Mouse (Mus musculus): ENCODE data around the gene Igsf23.
A peak's percentile ranks its signal among the peaks of the same experiment; 100 is the strongest.
"Not testable (repeated sequence)": the region's sequence is repeated elsewhere in the genome, so short reads cannot be mapped to it uniquely, and the experiment has no call there.

Igsf23 gene

DNA sequence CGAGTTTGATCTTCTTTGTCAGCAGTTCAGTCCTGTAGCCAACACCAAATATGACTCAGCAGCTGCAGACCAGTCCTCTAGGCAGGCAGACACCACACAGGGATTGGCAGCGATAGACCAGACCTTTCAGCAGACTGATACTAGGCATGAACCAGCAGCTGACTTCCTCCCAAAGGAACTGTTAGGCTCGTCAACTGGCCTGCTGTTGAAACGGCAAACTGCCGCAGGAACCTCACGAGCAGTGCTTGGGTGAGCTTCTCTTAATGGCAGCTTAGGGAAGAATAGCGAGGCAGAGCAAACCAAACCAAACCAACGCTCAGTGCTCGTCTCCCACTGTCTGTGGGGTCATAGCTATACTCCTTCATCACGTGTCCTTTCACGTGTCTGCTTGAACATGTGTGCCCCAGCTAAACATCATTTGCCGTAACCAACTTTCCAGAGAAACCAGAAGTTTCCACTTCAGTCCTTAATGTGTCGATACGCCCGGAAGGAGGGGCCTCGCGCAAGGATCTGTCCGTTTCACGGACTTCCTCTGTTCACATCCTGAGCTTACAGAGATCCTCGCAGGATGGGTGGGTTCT lies 15.3 kb downstream of the Igsf23 start:
- peak in 1 of 2 experiments; percentile 57 for DNase-seq

DNA sequence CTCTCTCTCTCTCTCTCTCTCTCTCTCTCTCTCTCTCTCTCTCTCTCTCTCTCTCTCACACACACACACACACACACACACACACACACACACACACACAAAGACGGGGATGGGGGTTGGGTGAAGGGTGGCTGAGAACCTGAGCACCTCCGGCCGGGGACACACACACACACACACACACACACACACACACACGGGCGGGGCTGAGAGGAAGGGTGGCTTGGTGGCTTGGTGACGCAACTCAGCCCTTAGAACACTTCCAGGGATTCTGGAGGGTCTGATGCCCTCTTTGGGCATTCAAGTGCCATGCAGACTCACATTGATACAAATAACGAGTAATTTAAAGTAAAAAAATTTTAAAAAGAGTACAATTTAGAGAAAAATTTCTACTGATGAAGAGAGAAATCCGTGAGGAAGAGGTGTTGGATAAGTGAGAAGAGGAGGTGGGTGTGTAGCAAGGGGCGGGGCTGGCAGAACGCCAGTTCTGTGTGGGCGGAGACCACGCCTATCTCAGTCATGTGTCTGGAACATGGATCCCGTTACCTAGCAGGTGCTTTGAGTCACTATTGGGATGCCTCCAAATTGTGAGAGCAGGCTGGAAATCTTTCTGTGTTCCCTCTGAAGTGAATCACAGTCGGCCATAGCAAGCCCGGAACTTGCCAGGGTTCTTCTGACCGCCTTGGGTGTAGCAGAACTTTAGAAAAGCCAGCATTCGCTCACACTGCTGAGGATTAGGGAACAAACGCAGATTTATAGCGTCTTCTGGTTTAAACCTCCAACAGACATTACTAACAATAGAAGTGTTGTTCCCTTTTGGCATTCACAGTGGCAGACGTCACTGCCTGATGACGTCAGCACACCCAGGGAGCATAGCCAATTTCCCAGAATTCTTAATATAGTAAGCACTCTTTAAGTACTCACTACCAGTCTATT lies 17.4 kb downstream of the Igsf23 start:
- peak; percentile 52 to 74 for DNase-seq

DNA sequence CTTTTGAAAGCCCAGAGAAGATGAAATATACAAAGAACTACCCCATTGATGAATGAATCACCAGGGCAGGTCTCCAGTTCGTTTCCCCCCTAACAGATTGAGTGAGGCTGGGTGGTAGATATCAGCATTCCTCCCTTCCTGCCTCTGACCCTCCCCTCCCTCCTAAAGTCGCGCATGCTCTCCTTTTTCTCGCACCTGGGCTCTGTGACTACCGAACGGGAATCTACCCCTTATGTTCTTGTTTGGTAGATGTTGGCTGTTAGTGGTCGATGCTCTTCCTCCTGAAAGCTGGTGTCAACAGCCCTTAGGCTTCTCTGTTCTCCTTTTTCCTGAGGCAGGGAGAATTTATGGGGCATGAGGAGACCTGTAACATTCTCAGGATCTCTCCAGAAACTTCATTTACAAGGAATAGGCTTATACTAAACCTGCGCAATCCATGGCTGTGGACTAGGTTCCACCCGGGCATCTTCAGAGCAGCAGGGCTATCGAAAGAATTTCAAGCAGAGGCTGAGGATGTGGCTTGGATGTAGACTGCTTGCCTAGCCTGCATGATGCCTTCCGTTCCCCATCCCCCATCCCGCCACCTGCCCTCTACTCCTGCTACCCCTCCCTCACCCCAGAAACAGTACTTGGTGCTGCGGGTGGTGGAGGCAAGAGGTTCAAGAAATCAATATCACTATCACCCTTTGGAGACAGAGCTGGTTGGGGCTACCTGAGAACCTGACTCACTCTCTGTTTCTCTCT lies 18.3 kb downstream of the Igsf23 start:
- no peak for DNase-seq

GRCm38 (mm10) chr7:19930481-19930880 lies 20.1 kb downstream of the Igsf23 start:
- not testable (repeated sequence) for DNase-seq

GRCm38 (mm10) chr7:19928486-19928885 lies 22.1 kb downstream of the Igsf23 start:
- no peak for DNase-seq

DNA sequence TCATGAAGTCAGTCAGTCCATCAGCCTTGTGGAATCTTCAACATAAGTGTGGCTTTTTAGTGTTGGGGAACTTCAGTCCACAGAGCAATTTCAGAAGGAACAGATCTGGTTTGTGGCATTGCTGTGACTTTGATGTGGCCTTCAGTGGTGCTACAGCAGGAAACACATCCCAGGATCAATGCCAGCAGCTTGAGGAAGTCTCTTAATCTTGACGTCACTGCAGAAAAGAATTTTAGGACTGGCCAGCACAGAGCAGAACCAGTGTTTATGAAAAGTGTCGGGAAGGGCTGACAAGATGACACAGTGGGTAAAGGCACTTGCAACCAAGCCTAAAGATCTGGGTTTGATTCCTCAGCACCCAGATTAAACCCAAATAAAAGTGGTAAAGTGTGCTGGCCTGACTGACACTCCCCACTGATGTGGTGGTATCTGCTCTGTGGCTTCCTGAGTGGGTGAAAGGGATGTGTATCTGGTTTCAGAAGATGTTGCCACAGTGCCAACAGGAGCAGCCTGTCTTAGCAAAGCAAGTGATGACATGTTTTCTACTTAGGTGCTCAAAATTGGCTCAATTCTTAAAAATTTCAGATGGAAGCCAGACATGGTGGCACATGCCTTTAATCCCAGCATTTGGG lies 23.6 kb downstream of the Igsf23 start:
- DNase-seq = peak; percentile 54 to 60

GRCm38 (mm10) chr7:19925376-19925775 lies 25.2 kb downstream of the Igsf23 start:
- DNase-seq = no peak

DNA sequence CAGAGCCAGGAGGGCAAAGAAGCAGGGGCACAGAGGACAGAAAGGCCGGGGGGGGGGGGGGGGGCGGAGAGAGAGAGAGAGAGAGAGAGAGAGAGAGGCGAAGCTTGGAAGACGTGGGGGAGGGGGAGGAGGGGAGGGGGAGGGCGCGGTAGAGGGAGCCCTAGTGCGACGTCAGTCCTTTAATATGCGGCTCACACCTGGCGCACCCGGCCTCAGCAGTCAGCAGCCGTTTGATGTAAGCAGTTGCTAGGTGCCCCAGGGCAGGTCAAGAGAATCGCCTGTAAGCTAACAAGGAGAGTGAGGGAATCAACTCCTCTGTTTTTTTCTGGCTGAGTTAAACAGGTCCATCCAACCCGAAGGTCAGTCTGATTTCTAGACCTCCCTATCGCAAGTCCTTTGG lies 26.8 kb downstream of the Igsf23 start:
- DNase-seq = peak in 1 of 2 experiments; percentile 58

DNA sequence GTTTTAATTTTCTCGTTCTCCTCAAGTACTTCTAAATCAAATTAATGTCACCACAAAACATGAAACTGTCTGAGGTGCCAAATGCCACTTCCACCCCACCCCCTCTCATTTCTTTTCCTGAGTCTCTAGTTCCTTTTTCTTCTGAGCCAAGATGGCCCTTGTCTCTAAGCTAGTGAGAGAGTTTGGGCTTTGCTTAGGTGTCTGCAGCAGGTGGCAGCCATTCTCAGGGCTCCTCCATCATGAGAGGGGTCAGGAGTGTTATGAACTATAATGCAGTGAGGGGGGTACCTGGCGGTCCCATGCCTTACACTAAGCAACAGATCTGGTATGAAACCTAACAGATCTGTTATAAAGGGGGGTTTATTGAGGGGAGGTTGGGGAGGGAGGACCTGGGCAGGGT lies 27.2 kb downstream of the Igsf23 start:
- no peak for DNase-seq

DNA sequence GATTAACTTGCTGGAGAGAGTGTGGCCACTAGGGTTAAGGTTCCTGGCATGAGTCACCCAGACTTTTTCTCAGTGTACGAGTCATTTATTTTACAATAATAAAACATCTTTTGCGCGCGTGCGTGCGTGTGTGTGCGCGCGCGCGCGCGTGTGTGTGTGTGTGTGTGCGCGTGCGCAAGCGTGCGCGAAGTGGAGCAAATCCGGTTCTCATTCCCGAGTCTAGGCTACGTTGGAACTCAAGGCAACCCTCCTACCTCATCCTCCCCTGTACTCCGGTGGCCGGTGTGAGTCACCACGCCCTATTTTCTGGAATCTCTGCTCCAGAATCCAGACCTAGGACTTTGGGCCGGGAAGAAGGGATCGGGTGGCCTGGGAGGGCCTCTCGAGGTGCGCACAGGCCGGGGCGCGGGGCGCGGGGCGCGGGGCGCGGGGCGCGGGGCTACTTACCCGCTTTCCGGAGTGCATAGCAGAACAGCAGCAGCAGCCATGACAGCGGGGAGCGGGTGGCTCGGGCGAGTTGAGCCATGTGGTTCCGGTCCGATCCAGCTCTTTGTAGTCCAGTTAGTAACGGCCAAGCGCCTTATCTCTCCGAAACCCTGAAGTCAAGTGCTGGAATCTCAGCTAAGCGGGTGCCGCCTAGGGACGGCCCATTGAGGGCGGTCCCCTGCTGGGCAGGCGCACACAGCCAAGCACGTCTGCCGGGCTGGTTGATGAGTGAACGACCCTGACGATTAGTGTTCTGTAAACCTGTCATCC lies 29.9 kb downstream of the Igsf23 start, which contains the start of gene Pvr:
TSS of gene Pvr (minus strand) at position 655 of the 756 bp plus-strand sequence.
- peak; percentile 83 to 91 for DNase-seq

DNA sequence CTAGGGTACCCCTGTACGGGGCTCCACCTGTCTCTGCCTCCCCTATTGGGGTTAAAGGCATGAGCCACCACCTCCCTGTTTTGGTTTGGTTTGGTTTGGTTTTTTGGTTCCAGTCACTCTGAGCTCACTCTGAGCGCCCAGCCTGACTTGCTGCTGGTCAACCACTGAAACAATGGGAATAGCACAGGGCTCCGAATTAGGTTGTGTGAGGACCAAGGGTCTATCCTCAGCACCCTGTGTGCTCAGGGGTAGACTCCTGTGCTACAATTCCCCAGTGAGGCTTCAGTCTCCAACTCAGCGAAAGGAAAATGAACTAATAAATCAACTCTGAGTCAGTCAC lies 30.4 kb downstream of the Igsf23 start:
- no peak for DNase-seq

DNA sequence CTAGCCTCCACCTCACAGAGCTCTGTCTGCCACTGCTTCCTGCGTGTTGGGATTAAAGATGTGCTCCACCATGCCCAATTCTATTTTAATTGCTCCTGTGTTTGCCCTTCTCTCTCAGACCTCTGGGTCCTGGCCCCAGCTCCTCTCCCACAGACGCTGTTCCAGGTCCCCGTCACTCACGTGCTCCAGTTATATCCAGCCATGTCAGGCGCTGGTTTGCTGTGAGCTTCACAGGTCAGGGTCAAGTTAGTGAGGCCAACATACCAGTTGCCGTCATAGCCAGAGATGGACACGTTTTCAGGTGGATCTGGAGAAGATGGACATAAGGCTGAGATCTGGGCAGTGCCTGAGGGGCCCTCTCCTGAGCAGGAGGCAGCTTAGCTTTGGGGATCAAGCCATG lies 36.0 kb downstream of the Igsf23 start:
- DNase-seq = no peak

DNA sequence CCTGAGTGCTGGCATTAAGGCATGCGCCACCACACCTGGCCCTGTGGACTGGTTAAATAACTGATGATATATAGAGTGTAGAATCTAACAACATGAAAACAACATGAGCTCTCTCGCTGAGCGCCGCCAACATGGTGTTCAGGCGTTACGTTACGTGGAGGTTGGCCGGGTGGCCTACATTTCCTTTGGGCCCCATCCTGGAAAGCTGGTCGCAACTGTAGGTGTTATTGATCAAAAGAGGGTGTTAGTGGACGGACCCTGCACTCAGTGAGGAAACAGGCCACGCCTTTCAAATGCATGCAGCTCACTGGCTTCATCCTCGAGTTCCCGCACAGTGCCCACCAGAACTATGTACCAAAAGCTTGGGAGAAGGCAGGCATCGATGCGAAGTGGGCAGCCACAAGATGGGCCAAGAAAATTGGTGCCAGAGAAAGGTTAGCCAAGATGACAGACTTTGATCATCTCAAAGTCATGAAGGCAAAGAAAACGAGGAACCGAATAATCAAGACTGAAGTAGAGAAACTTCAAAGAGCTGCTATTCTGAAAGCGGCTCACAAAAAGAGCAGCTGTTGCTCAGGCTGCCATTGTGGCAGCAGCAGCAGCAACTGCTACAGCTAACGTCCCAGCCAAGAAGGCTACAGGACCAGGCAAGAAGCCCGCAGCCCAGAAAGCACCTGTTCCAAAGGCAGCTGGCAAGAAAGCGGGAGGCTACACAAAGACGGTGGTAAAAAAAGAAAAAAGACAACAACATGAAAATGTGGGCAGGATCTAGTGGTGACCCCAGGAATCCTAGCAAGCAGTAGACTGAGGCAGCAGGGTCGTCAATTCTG lies 38.6 kb downstream of the Igsf23 start:
- no peak for DNase-seq

DNA sequence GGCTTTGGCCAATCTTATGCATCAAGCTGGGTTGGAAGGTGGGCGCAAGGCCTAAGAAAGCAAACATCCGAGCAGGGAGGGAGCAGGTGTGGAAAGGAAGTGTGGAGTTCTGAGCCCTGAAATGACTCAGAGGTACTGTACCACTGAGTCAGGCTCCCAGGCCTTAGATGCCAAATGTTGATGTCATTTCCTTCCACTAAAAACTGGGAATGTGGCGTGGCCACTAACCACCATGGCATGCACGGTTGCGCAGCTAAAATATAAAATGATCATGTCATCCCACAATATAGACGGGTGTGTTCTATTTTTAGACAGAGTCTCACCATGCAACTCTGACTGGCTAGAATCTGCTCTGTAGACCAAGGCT lies 39.3 kb downstream of the Igsf23 start:
- no peak for DNase-seq

GRCm38 (mm10) chr7:19910421-19911291 lies 39.9 kb downstream of the Igsf23 start:
- DNase-seq = peak; percentile 80 to 91

DNA sequence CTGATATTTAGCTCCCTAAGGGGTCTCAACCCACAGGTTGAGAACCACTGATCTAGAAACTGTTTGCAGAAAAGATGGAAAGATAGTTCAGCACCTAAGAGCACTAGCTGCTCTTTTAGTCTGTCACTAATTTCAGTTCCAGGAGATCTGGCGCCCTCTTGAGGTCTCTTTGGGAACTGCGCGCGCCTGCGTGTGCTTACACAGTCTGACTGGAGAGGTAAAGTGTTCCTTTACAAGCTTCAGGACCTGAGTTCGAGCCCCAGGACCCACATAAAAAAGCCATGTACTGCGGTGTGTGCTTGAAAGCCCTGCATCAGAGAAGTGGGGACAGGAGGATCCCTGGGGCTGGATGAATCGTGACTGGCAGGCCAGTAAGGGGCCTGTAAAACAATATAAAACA lies 60.7 kb downstream of the Igsf23 start:
- DNase-seq = peak in 1 of 2 experiments; percentile 66

GRCm38 (mm10) chr7:19887849-19888248 lies 62.7 kb downstream of the Igsf23 start, which contains the start of gene Ceacam19:
TSS of gene Ceacam19 (minus strand) at chr7:19887965.
- DNase-seq = no peak

Measured in kidney, postnatal 25 days (tissue).